In the genomic region with DNA sequence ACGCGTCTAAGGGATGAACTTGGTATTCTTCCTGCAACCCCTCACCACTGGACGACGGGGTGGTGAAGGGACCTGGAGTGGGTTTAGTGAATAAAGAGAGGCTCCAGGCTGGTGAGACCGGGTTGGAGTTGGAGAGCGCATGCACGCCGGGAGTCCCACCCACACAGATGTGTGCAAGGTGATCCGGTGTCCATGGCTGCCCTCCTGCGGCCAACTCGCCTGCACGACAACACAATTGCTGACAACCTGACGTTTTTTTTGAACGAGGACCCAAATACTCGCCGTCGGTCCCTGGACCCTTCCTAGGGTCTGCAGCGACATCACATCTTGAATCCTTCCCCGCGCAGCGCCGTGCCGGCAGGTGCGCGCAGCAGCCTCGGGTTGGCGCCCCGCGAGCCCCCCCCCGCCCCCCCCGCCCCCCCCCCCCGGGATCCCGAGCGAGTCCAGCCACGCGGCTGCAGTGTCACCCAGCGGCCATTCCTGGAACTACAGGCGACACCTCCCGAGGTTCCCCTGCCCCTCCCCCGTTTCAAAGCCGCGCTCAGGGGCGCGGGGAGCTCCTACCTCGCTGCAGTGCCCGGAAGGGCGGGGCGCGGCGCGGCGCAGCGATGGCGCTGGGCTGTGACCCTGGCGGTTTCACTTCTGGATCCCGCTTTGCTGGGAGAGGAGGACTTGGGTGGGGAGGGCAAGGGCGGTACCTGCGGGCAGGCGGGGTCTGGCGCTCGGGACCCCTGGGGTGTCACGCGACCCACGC, we compare ENCODE assay signal across 8 mouse cellular contexts. TPM values are rescaled to one million over a fixed set of nuclear protein-coding genes. Genes with fewer than 3 reads are reported as not detected.
DNase-seq lines count a peak whose midpoint lies in the region; ATAC-seq and TF ChIP-seq lines count a peak whose summit lies in the region.

No protein-coding gene starts in this region.

- TF ChIP-seq CTCF in brain, embryonic 14.5 days (IDR thresholded peaks at IDR 0.05; ENCODE audit: borderline replicate concordance, extremely low read depth, insufficient read depth, insufficient read length) = peak; percentile 74

- H3K9ac ChIP-seq in forebrain, embryonic 11.5 days (ENCODE audit: low read length) = peak overlapping the region; percentile 55
- H3K9ac ChIP-seq in heart, embryonic 16.5 days (ENCODE audit: low read length) = peak overlapping the region; percentile 75
- peak overlapping the region; percentile 37 for H3K9ac ChIP-seq in liver, embryonic 15.5 days
- peak overlapping the region; percentile 54 for H3K9ac ChIP-seq in neural tube, embryonic 11.5 days (ENCODE audit: low read length)
- H3K9ac ChIP-seq in stomach, embryonic 16.5 days (ENCODE audit: low read length) = peak overlapping the region; percentile 75

- peak overlapping the region; percentile 82 for H3K4me2 ChIP-seq in forebrain, embryonic 11.5 days (ENCODE audit: low read depth, low read length, severe bottlenecking)
- peak overlapping the region; percentile 91 for H3K4me2 ChIP-seq in heart, embryonic 16.5 days (ENCODE audit: low read depth, low read length)
- H3K4me2 ChIP-seq in liver, embryonic 15.5 days = peak overlapping the region; percentile 80
- peak overlapping the region; percentile 78 for H3K4me2 ChIP-seq in neural tube, embryonic 11.5 days (ENCODE audit: low read depth)
- H3K4me2 ChIP-seq in stomach, embryonic 16.5 days (ENCODE audit: low read depth, low read length) = peak overlapping the region; percentile 88

- no peaks in the 10 kb centered on the region for H3K9me3 ChIP-seq in forebrain, embryonic 11.5 days (ENCODE audit: control insufficient read depth, low read length)
- no peaks in the 10 kb centered on the region for H3K9me3 ChIP-seq in heart, embryonic 16.5 days (replicated peaks; ENCODE audit: control insufficient read depth, low read length)
- no peaks in the 10 kb centered on the region for H3K9me3 ChIP-seq in liver, embryonic 15.5 days (replicated peaks)
- no peaks in the 10 kb centered on the region for H3K9me3 ChIP-seq in neural tube, embryonic 11.5 days (ENCODE audit: control insufficient read depth, low read length)
- no peaks in the 10 kb centered on the region for H3K9me3 ChIP-seq in stomach, embryonic 16.5 days (replicated peaks; ENCODE audit: control insufficient read depth, low read length)

- no peaks in the 10 kb centered on the region for H3K36me3 ChIP-seq in forebrain, embryonic 11.5 days (ENCODE audit: control insufficient read depth, insufficient read depth, low read length)
- H3K36me3 ChIP-seq in heart, embryonic 16.5 days (ENCODE audit: control insufficient read depth, insufficient read depth) = no peaks in the 10 kb centered on the region
- peaks cover 18% of the 10 kb centered on the region; the same call in 1 of the 2 replicates for H3K36me3 ChIP-seq in liver, embryonic 15.5 days (replicated peaks)
- H3K36me3 ChIP-seq in neural tube, embryonic 11.5 days (ENCODE audit: control insufficient read depth, insufficient read depth, low read length) = no peaks in the 10 kb centered on the region
- peaks cover 3% of the 10 kb centered on the region; the same call in 1 of the 2 replicates for H3K36me3 ChIP-seq in stomach, embryonic 16.5 days (ENCODE audit: control insufficient read depth, insufficient read depth, low read length)

- DNase-seq in CD4-positive, CD25-positive, alpha-beta regulatory T cell, adult 2 months (ENCODE audit: low read depth, low spot score) = peak; percentile 98
- peak; percentile 88 for DNase-seq in brain, embryonic 14.5 days (ENCODE audit: low read depth)
- DNase-seq in forebrain, embryonic 11.5 days (ENCODE audit: low spot score) = peak; percentile 96
- DNase-seq in kidney, postnatal 25 days = peak; percentile 92 to 93
- peak; percentile 89 for DNase-seq in neural tube, embryonic 11.5 days (ENCODE audit: low spot score)

- WGBS in forebrain, embryonic 11.5 days = under 1% methylated on average over 47 of the region's 64 CpGs
- under 1% methylated on average over 59 of the region's 64 CpGs for WGBS in heart, embryonic 16.5 days
- WGBS in liver, embryonic 15.5 days (ENCODE audit: insufficient replicate concordance) = 1% methylated on average over 56 of the region's 64 CpGs
- WGBS in neural tube, embryonic 11.5 days = under 1% methylated on average over 44 of the region's 64 CpGs
- WGBS in stomach, embryonic 16.5 days = under 1% methylated on average over 57 of the region's 64 CpGs

- H3K4me1 ChIP-seq in forebrain, embryonic 11.5 days (replicated peaks; ENCODE audit: control insufficient read depth, insufficient read depth, low read length) = 0 out of 2 replicates have a peak, but pooled peaks cover 2% of the 10 kb centered on the region
- peaks cover 2% of the 10 kb centered on the region for H3K4me1 ChIP-seq in heart, embryonic 16.5 days (ENCODE audit: control insufficient read depth, insufficient read depth, low read length)
- H3K4me1 ChIP-seq in liver, embryonic 15.5 days (replicated peaks) = peaks cover 15% of the 10 kb centered on the region
- no peaks in the 10 kb centered on the region for H3K4me1 ChIP-seq in neural tube, embryonic 11.5 days (ENCODE audit: control insufficient read depth, insufficient read depth, low read length)
- no peaks in the 10 kb centered on the region for H3K4me1 ChIP-seq in stomach, embryonic 16.5 days (ENCODE audit: control insufficient read depth, insufficient read depth, low read length)

- peaks cover 27% of the 10 kb centered on the region for H3K27me3 ChIP-seq in forebrain, embryonic 11.5 days (ENCODE audit: control insufficient read depth, insufficient read depth, low read length)
- H3K27me3 ChIP-seq in heart, embryonic 16.5 days (ENCODE audit: control insufficient read depth, insufficient read depth, low read length) = peaks cover 16% of the 10 kb centered on the region
- peaks cover 66% of the 10 kb centered on the region for H3K27me3 ChIP-seq in liver, embryonic 15.5 days
- H3K27me3 ChIP-seq in neural tube, embryonic 11.5 days (ENCODE audit: control insufficient read depth, insufficient read depth, low read length) = peaks cover 19% of the 10 kb centered on the region
- H3K27me3 ChIP-seq in stomach, embryonic 16.5 days (ENCODE audit: control insufficient read depth, insufficient read depth, low read length) = peaks cover 6% of the 10 kb centered on the region

- H3K27ac ChIP-seq in forebrain, embryonic 11.5 days (ENCODE audit: low read depth, low read length) = no peak overlapping the region
- H3K27ac ChIP-seq in heart, embryonic 16.5 days (ENCODE audit: low read length) = peak overlapping the region; percentile 68
- H3K27ac ChIP-seq in liver, embryonic 15.5 days (replicated peaks) = no peak overlapping the region
- H3K27ac ChIP-seq in neural tube, embryonic 11.5 days (ENCODE audit: low read depth, low read length) = no peak overlapping the region
- H3K27ac ChIP-seq in stomach, embryonic 16.5 days (ENCODE audit: low read length) = peak overlapping the region; percentile 75; the same call in 1 of the 2 replicates

- H3K4me3 ChIP-seq in forebrain, embryonic 11.5 days (ENCODE audit: low read depth, low read length) = peak overlapping the region; percentile 49
- peak overlapping the region; percentile 66 for H3K4me3 ChIP-seq in heart, embryonic 16.5 days (ENCODE audit: low read length)
- H3K4me3 ChIP-seq in liver, embryonic 15.5 days (replicated peaks) = peak overlapping the region; percentile 62
- H3K4me3 ChIP-seq in neural tube, embryonic 11.5 days (ENCODE audit: low read depth, low read length) = peak overlapping the region; percentile 52
- peak overlapping the region; percentile 66 for H3K4me3 ChIP-seq in stomach, embryonic 16.5 days (replicated peaks; ENCODE audit: low read length)

- 0 out of 2 replicates have a peak, but pooled peaks have one; percentile 42 for TF ChIP-seq POLR2A in brain, embryonic 14.5 days (IDR thresholded peaks at IDR 0.05; ENCODE audit: borderline replicate concordance, extremely low read depth, insufficient read depth, insufficient read length, poor library complexity, severe bottlenecking)

- peak; percentile 79 for ATAC-seq in forebrain, embryonic 11.5 days (replicated peaks; ENCODE audit: low FRiP score)
- peak; percentile 74 for ATAC-seq in heart, embryonic 16.5 days (replicated peaks; ENCODE audit: extremely low read depth, insufficient read depth, low FRiP score)
- ATAC-seq in liver, embryonic 15.5 days (ENCODE audit: insufficient read depth) = peak; percentile 65
- ATAC-seq in neural tube, embryonic 11.5 days (ENCODE audit: insufficient read depth, low FRiP score, low TSS enrichment) = peak; percentile 81
- ATAC-seq in stomach, embryonic 16.5 days (ENCODE audit: insufficient read depth, low FRiP score) = peak; percentile 81

RNA-seq across cellular contexts. Expression of a gene that starts 11.3 kb away (rescaled TPM):
- polyA plus RNA-seq in brain, embryonic 14.5 days (2012; rRNA removed) = 0.83 and 1.0 TPM in 2 replicates
- 1.8 and 1.9 TPM in 2 replicates for polyA plus RNA-seq in forebrain, embryonic 11.5 days (2014; fragmentation: Nextera tagmentation; extraction: Ambion mirVana)
- 1.9 and 4.3 TPM in 2 replicates for polyA plus RNA-seq in heart, embryonic 16.5 days (2015; fragmentation: Nextera tagmentation; extraction: Ambion mirVana)
- polyA plus RNA-seq in liver, embryonic 15.5 days (2015; fragmentation: Nextera tagmentation; extraction: Ambion mirVana) = 25.5 and 32.0 TPM in 2 replicates
- polyA plus RNA-seq in neural tube, embryonic 11.5 days (2014; fragmentation: Nextera tagmentation; extraction: Ambion mirVana) = 1.4 and 1.9 TPM in 2 replicates
- 44.3 and 53.1 TPM in 2 replicates for polyA plus RNA-seq in stomach, embryonic 16.5 days (2015; fragmentation: Nextera tagmentation; extraction: Ambion mirVana)

RNA-seq across cellular contexts. Expression of a gene that starts 18.8 kb away (rescaled TPM):
- polyA plus RNA-seq in brain, embryonic 14.5 days (2012; rRNA removed) = 130 and 147 TPM in 2 replicates
- polyA plus RNA-seq in forebrain, embryonic 11.5 days (2014; fragmentation: Nextera tagmentation; extraction: Ambion mirVana) = 111 and 112 TPM in 2 replicates
- polyA plus RNA-seq in heart, embryonic 16.5 days (2015; fragmentation: Nextera tagmentation; extraction: Ambion mirVana) = 100 and 115 TPM in 2 replicates
- 57.2 TPM in 2 replicates for polyA plus RNA-seq in liver, embryonic 15.5 days (2015; fragmentation: Nextera tagmentation; extraction: Ambion mirVana)
- 133 and 151 TPM in 2 replicates for polyA plus RNA-seq in neural tube, embryonic 11.5 days (2014; fragmentation: Nextera tagmentation; extraction: Ambion mirVana)
- 152 and 157 TPM in 2 replicates for polyA plus RNA-seq in stomach, embryonic 16.5 days (2015; fragmentation: Nextera tagmentation; extraction: Ambion mirVana)

RNA-seq across cellular contexts. Expression of a gene that starts 45.3 kb away (rescaled TPM):
- 7.4 and 10.4 TPM in 2 replicates for polyA plus RNA-seq in brain, embryonic 14.5 days (2012; rRNA removed)
- polyA plus RNA-seq in forebrain, embryonic 11.5 days (2014; fragmentation: Nextera tagmentation; extraction: Ambion mirVana) = 19.7 and 23.2 TPM in 2 replicates
- 34.1 and 41.9 TPM in 2 replicates for polyA plus RNA-seq in heart, embryonic 16.5 days (2015; fragmentation: Nextera tagmentation; extraction: Ambion mirVana)
- 2.0 and 2.3 TPM in 2 replicates for polyA plus RNA-seq in liver, embryonic 15.5 days (2015; fragmentation: Nextera tagmentation; extraction: Ambion mirVana)
- polyA plus RNA-seq in neural tube, embryonic 11.5 days (2014; fragmentation: Nextera tagmentation; extraction: Ambion mirVana) = 22.3 and 24.5 TPM in 2 replicates
- polyA plus RNA-seq in stomach, embryonic 16.5 days (2015; fragmentation: Nextera tagmentation; extraction: Ambion mirVana) = 52.1 and 62.2 TPM in 2 replicates

RNA-seq across cellular contexts. Expression of a gene that starts 57.3 kb away (rescaled TPM):
- 12.0 and 16.9 TPM in 2 replicates for polyA plus RNA-seq in brain, embryonic 14.5 days (2012; rRNA removed)
- 9.0 and 9.2 TPM in 2 replicates for polyA plus RNA-seq in forebrain, embryonic 11.5 days (2014; fragmentation: Nextera tagmentation; extraction: Ambion mirVana)
- polyA plus RNA-seq in heart, embryonic 16.5 days (2015; fragmentation: Nextera tagmentation; extraction: Ambion mirVana) = 18.0 and 19.0 TPM in 2 replicates
- polyA plus RNA-seq in liver, embryonic 15.5 days (2015; fragmentation: Nextera tagmentation; extraction: Ambion mirVana) = 3.3 and 3.5 TPM in 2 replicates
- polyA plus RNA-seq in neural tube, embryonic 11.5 days (2014; fragmentation: Nextera tagmentation; extraction: Ambion mirVana) = 6.7 and 7.2 TPM in 2 replicates
- 16.4 and 17.0 TPM in 2 replicates for polyA plus RNA-seq in stomach, embryonic 16.5 days (2015; fragmentation: Nextera tagmentation; extraction: Ambion mirVana)

Comparison
In these comparisons a context has a peak if more than half of its experiments do, and no peak if none do; other contexts are left out.
1. H3K27ac ChIP-seq: peak in heart, embryonic 16.5 days (single experiment) and stomach, embryonic 16.5 days (single experiment); none in forebrain, embryonic 11.5 days (single experiment), liver, embryonic 15.5 days (single experiment) and neural tube, embryonic 11.5 days (single experiment).
2. Peak in every context shown above with its lines, with median percentiles within 50 percentile points of each other: DNase-seq, ATAC-seq, H3K4me2 ChIP-seq, H3K4me3 ChIP-seq and H3K9ac ChIP-seq.